Mouse (Mus musculus) intestine, postnatal 0 days (tissue): Measurements from ENCODE around the gene Gpr157. TPM values are rescaled to one million over a fixed set of nuclear protein-coding genes. Genes with fewer than 3 reads are reported as not detected.

Source experiments
- ATAC-seq: fragments of 200-750 bp; cut with Nextera tagmentation; 2 replicates; pipeline ENCODE4 v1.8.0; 2017; ENCODE audit warnings: mild to moderate bottlenecking, moderate TSS enrichment, moderate library complexity
- H3K27ac ChIP-seq: fragments of 300-500 bp; sonication (generic); 2 replicates; pipeline ENCODE4 v1.5.1; 2014; ENCODE audit warnings: mild to moderate bottlenecking, low read depth, low read length, moderate library complexity
- H3K27me3 ChIP-seq: fragments of 300-500 bp; sonication (generic); replicated peaks from 2 replicates; pipeline ENCODE4 v1.6.1; 2014; ENCODE audit warnings: low read length, mixed read lengths; ENCODE audit not compliant: control insufficient read depth, insufficient read depth
- H3K36me3 ChIP-seq: fragments of 300-500 bp; sonication (generic); 2 replicates; pipeline ENCODE4 v1.6.1; 2014; ENCODE audit warnings: mild to moderate bottlenecking, moderate library complexity; ENCODE audit not compliant: control insufficient read depth, insufficient read depth
- H3K4me1 ChIP-seq: fragments of 300-500 bp; sonication (generic); replicated peaks from 2 replicates; pipeline ENCODE4 v1.6.1; 2014; ENCODE audit warnings: antibody characterized with exemption, low read length, mixed read lengths; ENCODE audit not compliant: control insufficient read depth, insufficient read depth
- H3K4me2 ChIP-seq: fragments of 300-500 bp; sonication (generic); replicated peaks from 2 replicates; pipeline ENCODE4 v1.6.1; 2014; ENCODE audit warnings: low read depth, mild to moderate bottlenecking, moderate library complexity
- H3K4me3 ChIP-seq: fragments of 300-500 bp; sonication (generic); 2 replicates; pipeline ENCODE4 v1.5.1; 2014; ENCODE audit warnings: low read depth, low read length
- H3K9ac ChIP-seq: fragments of 300-500 bp; sonication (generic); 2 replicates; pipeline ENCODE4 v1.6.1; 2014; ENCODE audit warnings: mild to moderate bottlenecking, low read depth, low read length
- H3K9me3 ChIP-seq: fragments of 300-500 bp; sonication (generic); 2 replicates; pipeline ENCODE4 v1.6.1; 2016; ENCODE audit warnings: mixed run types; ENCODE audit not compliant: control insufficient read depth
- CTCF ChIP-seq: sonication (generic); IDR thresholded peaks from 2 replicates; pipeline ENCODE4 v1.5.1; 2016; ENCODE audit warnings: low read depth, mild to moderate bottlenecking, control low read depth, antibody characterized with exemption, moderate library complexity
- WGBS: fragments of 180-500 bp; shearing (Covaris S2); extraction: QIAGEN DNeasy Blood & Tissue Kit; methylation state at CpG from one replicate; pipeline ENCODE4 v1.1.7; 2014; 5-methylcytosine and 5-hydroxymethylcytosine counted together
- polyA plus RNA-seq: library from polyadenylated mRNA; unstranded; fragments of >200 nt; fragmentation: Nextera tagmentation; extraction: Ambion mirVana; gene quantifications from 2 replicates; pipeline ENCODE4 v1.2.1, GENCODE M21; 2015

The Gpr157 gene
- polyA plus RNA-seq, 1 experiment from 2014 or later: 2.5 TPM

- WGBS: 87% methylated on average over 18 of the region's 18 CpGs
These were observed 4.9 kb downstream of the Gpr157 start for GRCm38 (mm10) chr4:150091887-150092582.

DNA sequence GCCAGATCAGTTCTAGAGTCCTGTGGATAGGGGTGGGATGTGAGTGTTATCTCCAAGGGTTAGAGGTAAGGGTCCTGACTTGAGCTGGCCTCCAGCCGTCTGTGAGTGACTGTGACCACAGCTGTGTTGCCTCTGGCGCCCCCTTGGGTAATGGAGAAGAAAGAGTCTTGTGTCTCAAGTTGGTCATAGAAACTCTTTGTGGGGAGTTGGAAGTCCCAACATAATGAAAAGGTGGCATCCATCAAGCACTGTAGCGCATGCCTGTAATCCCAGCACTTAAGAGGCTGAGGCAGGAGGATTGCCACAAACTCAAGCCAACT lies 5.4 kb downstream of the Gpr157 start:
- 59% methylated on average over 3 of the region's 3 CpGs for WGBS
- TF ChIP-seq CTCF: peak; percentile 44
- H3K9me3 ChIP-seq: no peaks in the 10 kb centered on the region
- no peak overlapping the region for H3K4me2 ChIP-seq
- no peak overlapping the region for H3K4me3 ChIP-seq
- peaks cover 26% of the 10 kb centered on the region for H3K4me1 ChIP-seq
- ATAC-seq: no peak
- H3K36me3 ChIP-seq: 0 out of 2 replicates have a peak, but pooled peaks cover 5% of the 10 kb centered on the region
- no peak overlapping the region for H3K9ac ChIP-seq
- 0 out of 2 replicates have a peak overlapping the region, but pooled peaks have one; percentile 78 for H3K27ac ChIP-seq
- no peaks in the 10 kb centered on the region for H3K27me3 ChIP-seq

More at GRCm38 (mm10) chr4:150091887-150092582, 4.9 kb downstream of the Gpr157 start:
- no peak overlapping the region for H3K4me3 ChIP-seq
- peaks cover 26% of the 10 kb centered on the region for H3K4me1 ChIP-seq
- no peaks in the 10 kb centered on the region for H3K9me3 ChIP-seq
- ATAC-seq: no peak
- no peak overlapping the region for H3K4me2 ChIP-seq
- no peak overlapping the region for H3K9ac ChIP-seq
- H3K36me3 ChIP-seq: 0 out of 2 replicates have a peak, but pooled peaks cover 5% of the 10 kb centered on the region
- TF ChIP-seq CTCF: peak; percentile 71
- no peaks in the 10 kb centered on the region for H3K27me3 ChIP-seq
- H3K27ac ChIP-seq: no peak overlapping the region

DNA sequence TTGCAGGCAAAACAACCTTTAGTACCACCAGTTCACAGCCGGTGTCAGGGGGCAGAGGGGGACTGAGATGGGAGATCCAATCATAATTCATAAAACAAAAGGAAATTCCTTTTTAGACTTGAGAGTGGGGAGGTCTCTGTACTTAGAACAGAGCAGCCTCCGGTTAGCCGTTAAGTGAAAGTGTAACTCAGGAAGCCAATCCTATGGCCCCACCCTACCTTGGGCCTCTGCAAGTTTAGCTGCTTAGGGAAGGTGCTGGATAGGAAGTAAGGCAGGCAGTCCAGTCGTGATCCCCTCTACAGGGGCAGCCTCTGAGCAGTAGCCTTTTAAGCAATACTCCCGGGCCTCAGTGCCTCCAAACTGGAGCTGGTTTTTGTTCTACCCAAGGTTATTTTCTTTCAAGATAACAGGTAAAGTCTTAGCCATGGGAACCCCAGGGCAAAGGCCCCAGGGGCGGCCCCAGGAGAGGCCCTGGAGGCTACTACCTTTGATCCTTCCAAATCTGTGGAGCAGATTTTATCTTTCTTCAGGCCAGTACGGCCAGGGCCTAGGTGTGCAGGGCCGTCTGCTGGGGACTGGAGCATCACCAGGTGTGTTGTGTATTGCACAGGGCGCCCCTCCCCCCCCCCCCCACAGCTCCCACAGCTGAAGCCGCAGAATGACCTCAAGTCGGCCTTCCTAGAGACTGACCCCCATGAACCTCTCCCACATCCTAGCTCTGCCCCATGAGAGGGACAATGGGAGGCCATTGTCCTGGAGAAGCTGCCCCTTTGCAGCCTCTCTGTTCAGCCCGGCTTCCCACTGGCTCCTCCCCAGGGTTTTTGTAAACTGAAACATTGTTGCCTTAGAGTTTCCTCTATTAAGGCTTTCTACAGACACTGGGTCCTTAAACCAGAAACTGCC lies 6.6 kb downstream of the Gpr157 start:
- Histone ChIP-seq H3K9me3 (no peaks in the 10 kb centered on the region), H3K4me2 (peak overlapping the region; percentile 54), H3K27me3 (no peaks in the 10 kb centered on the region), H3K9ac (peak overlapping the region; percentile 18), H3K4me1 (peaks cover 20% of the 10 kb centered on the region), H3K36me3 (0 out of 2 replicates have a peak, but pooled peaks cover 5% of the 10 kb centered on the region), H3K27ac (peak overlapping the region; percentile 78), H3K4me3 (no peak overlapping the region)
- WGBS: 23% methylated on average over 12 of the region's 12 CpGs
- peak; percentile 89 for ATAC-seq
- no peak for TF ChIP-seq CTCF

- Histone ChIP-seq H3K27me3 (no peaks in the 10 kb centered on the region), H3K9me3 (no peaks in the 10 kb centered on the region), H3K4me2 (peak overlapping the region; percentile 54), H3K4me3 (no peak overlapping the region), H3K36me3 (0 out of 2 replicates have a peak, but pooled peaks cover 5% of the 10 kb centered on the region), H3K9ac (no peak overlapping the region; the same call in 1 of the 2 replicates), H3K27ac (peak overlapping the region; percentile 78; the same call in 1 of the 2 replicates), H3K4me1 (peaks cover 14% of the 10 kb centered on the region)
- no peak for TF ChIP-seq CTCF
- 33% methylated on average over 5 of the region's 5 CpGs for WGBS
- no peak for ATAC-seq
These were observed 7.3 kb downstream of the Gpr157 start for GRCm38 (mm10) chr4:150094463-150094789.

GRCm38 (mm10) chr4:150096309-150096708 lies 9.1 kb downstream of the Gpr157 start:
- Histone ChIP-seq H3K4me2 (no peak overlapping the region), H3K9me3 (no peaks in the 10 kb centered on the region), H3K4me3 (no peak overlapping the region), H3K27me3 (no peaks in the 10 kb centered on the region), H3K36me3 (peaks cover 17% of the 10 kb centered on the region; the same call in 1 of the 2 replicates), H3K27ac (no peak overlapping the region), H3K9ac (no peak overlapping the region), H3K4me1 (peaks cover 12% of the 10 kb centered on the region)
- TF ChIP-seq CTCF: no peak
- 63% methylated on average over 7 of the region's 7 CpGs for WGBS
- no peak for ATAC-seq

DNA sequence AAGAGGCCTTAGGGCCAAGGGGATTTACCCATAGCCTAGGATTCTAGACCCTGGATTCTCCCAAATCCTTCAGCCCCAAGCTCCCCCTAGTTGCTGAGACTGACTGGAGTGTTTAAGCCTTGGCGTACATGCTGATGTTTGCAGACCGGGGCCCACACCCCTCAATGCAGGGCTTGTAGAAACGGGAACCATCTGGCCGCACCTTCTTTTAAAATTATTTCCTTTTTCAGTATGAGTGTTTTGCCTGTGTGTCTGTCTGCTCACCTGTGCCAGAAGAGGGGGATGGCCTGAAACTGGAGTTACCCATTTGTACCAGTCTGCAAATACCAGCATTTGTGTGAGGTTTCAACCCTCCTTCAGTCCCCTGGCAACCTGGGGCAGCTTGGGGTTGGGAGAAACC lies 10.7 kb downstream of the Gpr157 start:
- no peak for TF ChIP-seq CTCF
- Histone ChIP-seq H3K4me1 (peaks cover 12% of the 10 kb centered on the region), H3K27ac (no peak overlapping the region), H3K9ac (no peak overlapping the region), H3K4me2 (no peak overlapping the region), H3K4me3 (no peak overlapping the region), H3K36me3 (peaks cover 31% of the 10 kb centered on the region; the same call in 1 of the 2 replicates), H3K27me3 (no peaks in the 10 kb centered on the region), H3K9me3 (no peaks in the 10 kb centered on the region)
- no peak for ATAC-seq
- WGBS: 61% methylated on average over 4 of the region's 4 CpGs
